Mouse (Mus musculus) layer of hippocampus, adult 2 months (tissue): ENCODE data around the gene Vps13d. TPM values are rescaled to one million over a fixed set of nuclear protein-coding genes. Genes with fewer than 3 reads are reported as not detected.
"Not testable (repeated sequence)": the region's sequence is repeated elsewhere in the genome, so short reads cannot be mapped to it uniquely, and the experiment has no call there.

ENCODE experiments used
- DNase-seq, 2 experiments: peaks; one replicate each; pipeline ENCODE4 v3.0.0; 2022; ENCODE audit warnings: low spot score in 2 of 2
- H3K27ac ChIP-seq: fragments of 200-600 bp; 2 replicates; pipeline ENCODE4 v1.8.1; 2022
- H3K4me3 ChIP-seq: fragments of 200-600 bp; 2 replicates; pipeline ENCODE4 v1.8.1; 2022; ENCODE audit warnings: mild to moderate bottlenecking
- CTCF ChIP-seq: fragments of 200-600 bp; conservative IDR thresholded peaks from 2 replicates; pipeline ENCODE4 v1.8.1; 2022; ENCODE audit warnings: antibody characterized with exemption, mild to moderate bottlenecking, moderate library complexity
- total RNA-seq, 2 experiments: library from RNA; stranded (reverse); gene quantifications; 2 replicates each; pipeline ENCODE4 v1.2.3; 2021

The Vps13d gene
- total RNA-seq, 2 experiments from 2014 or later = 69.1 to 75.6 TPM

GRCm38 (mm10) chr4:145204779-145205178 lies 10.0 kb upstream of the Vps13d start:
- Histone ChIP-seq H3K27ac (no peak overlapping the region), H3K4me3 (no peak overlapping the region)
- DNase-seq = no peak
- no peak for TF ChIP-seq CTCF

DNA sequence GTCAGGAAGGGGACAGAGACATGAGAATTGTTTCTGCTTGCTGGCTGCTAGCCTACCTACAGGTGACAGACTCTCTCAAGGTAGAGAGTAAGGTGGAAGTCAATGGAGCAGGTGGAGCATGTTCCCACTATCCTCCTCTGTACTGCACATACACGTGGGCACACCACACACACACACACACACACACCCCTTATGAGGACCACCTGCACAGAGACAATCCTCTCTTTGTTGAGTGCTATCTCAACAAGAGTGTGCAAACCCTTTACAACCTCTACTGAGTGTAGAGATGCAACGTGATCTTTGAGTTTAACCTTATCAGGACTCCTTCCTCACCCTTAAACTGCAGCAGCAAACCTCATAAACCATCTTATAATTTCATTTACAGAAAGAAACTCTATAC lies 8.5 kb upstream of the Vps13d start:
- TF ChIP-seq CTCF = no peak
- Histone ChIP-seq H3K27ac (no peak overlapping the region), H3K4me3 (no peak overlapping the region)
- no peak for DNase-seq

DNA sequence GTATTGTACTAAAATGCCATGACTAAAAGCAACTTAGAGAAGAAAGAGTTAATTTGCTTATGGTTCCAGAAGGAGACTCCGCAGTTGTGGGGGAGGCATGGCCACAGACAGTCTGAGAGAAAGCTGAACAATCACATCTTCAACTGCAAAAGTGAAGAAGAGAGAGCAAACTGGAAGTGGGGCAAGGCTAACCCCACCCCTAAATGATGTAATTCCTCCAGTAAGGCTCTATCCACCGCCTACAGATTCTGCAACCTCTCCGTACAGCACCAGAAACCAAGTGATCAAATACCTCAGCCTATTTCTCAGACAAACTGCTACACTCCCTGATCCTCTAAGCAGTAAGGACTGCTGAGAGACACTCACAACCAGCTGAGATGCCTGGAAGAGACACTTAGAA lies 6.6 kb upstream of the Vps13d start:
- no peak for TF ChIP-seq CTCF
- no peak for DNase-seq

DNA sequence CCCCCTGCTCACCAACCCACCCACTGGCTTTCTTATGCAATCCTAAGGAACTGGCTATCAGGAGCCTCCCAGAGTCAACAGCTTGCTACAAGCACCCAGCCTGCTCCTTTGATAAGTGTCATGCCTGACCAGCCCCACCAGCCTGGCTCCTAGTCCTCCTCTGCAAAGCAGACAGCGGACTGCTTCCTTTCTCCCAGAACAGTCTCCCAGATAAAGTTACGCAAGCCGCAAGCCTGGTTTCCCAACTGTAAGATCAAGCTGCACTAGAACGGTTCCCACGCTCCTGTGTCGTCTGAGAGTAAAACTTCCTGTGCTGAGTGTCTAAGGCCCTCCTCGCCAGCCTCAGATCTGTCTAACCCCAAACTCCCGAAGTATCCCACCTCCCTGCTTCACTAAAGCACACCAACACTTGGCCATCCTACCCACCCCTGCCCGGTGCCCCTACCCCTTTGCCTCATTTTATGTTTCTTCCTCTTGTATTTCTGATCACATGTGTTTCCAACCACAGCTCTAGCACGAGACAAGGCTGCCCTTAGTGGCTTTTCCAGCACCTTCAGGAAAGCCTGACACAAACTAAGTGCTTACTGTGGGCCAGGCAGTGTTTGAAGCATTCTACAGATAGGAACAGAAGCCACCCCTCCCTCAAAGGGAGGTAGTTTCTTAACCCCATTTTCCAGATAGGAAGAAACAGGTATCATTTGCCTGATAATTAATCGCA lies 5.3 kb upstream of the Vps13d start:
- peak overlapping the region; percentile 69 for H3K27ac ChIP-seq

More for the DNA sequence above, 6.6 kb upstream of the Vps13d start:
- no peak overlapping the region for H3K4me3 ChIP-seq
- no peak overlapping the region; the same call in 1 of the 2 replicates for H3K27ac ChIP-seq

DNA sequence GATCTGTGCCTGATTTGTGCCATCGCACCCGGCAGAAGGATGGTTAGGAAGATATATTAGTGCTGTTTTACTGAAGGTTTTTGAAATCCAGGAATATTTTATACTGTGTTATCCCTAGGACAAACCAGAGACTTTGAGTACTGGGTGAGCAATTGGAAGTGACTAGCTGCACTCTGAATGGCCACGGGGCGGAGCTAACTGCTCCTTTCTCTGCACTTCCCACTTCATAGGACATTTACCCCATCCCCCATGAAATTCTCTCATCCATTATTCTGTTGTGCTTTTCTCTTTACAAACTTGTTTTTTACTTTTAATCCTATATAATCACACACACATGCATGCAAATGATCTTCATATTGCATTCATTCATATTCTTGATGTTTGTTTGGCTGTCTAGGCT lies 1.8 kb upstream of the Vps13d start:
- DNase-seq = no peak

More for the DNA sequence above, 5.3 kb upstream of the Vps13d start:
- H3K4me3 ChIP-seq = no peak overlapping the region
- no peak for TF ChIP-seq CTCF
- DNase-seq = peak; percentile 54 to 67

DNA sequence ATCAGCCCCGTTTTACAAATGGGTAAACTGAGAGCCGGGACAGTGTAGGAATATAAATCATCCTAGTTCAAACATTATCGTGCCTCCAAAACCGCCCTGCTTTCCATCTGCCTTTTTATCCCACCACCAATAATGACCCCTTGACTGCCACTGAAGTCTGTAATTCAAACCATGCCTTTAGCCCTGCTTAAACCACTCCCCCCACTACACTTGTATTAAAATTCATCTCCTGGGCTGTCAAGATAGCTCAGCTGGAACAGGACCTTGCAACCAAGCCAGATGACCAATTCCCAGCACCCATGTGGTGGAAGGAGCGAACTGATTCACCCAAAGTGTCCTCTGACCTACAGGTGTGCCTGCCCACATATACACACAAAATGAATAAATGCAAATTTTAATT lies 367 bp upstream of the Vps13d start:
- Histone ChIP-seq H3K27ac (peak overlapping the region; percentile 95; the same call in 1 of the 2 replicates), H3K4me3 (peak overlapping the region; percentile 93)
- TF ChIP-seq CTCF = no peak
- DNase-seq = no peak

More for the DNA sequence above, 1.8 kb upstream of the Vps13d start:
- peak; percentile 43 for TF ChIP-seq CTCF
- no peak overlapping the region for H3K27ac ChIP-seq
- no peak overlapping the region for H3K4me3 ChIP-seq

- Histone ChIP-seq H3K4me3 (peak overlapping the region; percentile 93), H3K27ac (peak overlapping the region; percentile 95)
- no peak for TF ChIP-seq CTCF
- no peak for DNase-seq
These were observed 754 bp downstream of the Vps13d start for GRCm38 (mm10) chr4:145193991-145194511.

GRCm38 (mm10) chr4:145193406-145193805 lies 1.4 kb downstream of the Vps13d start:
- TF ChIP-seq CTCF = no peak
- peak overlapping the region; percentile 95; the same call in 1 of the 2 replicates for H3K27ac ChIP-seq
- no peak for DNase-seq
- peak overlapping the region; percentile 93 for H3K4me3 ChIP-seq

DNA sequence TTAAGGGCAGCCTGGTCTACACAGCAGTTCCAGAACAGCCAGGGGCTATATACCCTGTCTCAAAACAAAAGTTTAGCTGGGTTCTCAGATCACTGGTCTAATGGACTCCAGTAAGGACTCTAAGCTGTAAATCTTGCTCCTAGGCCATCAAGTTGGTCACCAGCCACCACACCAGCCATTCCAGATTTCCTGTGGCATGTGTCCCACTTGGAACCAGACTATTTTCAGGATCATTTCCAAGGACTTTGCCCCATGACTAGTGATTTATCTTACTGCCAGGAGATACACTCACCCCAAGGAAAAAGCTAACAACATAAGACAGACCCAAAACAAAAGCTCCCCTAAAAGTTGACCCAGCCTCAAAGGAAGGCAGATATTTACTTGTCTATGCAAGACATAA lies 2.1 kb downstream of the Vps13d start:
- no peak for TF ChIP-seq CTCF
- H3K4me3 ChIP-seq = no peak overlapping the region
- DNase-seq = no peak

GRCm38 (mm10) chr4:145188561-145188960 lies 6.2 kb downstream of the Vps13d start:
- no peak for TF ChIP-seq CTCF
- H3K4me3 ChIP-seq = no peak overlapping the region
- H3K27ac ChIP-seq = no peak overlapping the region
- DNase-seq = no peak

More for the DNA sequence above, 2.1 kb downstream of the Vps13d start:
- H3K27ac ChIP-seq = 0 out of 2 replicates have a peak overlapping the region, but pooled peaks have one; percentile 18

DNA sequence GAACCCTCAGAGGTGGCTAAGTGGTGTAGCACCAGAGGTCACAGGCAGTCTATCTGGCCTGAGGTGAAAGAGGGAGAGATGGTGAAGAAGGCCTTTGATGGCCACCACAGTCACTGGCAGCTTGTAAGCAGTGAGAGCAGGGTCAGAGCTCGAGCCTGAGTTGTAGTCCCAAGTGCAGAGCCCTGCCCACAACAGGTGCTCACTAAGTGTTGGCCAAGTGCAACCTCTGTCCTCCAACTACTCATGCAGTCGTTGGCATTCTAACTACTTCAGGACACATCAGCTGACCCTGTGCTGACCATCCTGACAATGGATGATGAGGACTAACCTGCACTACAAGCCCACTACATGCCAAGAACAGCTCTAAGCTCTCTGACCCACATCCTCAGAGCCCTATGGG lies 7.2 kb downstream of the Vps13d start:
- TF ChIP-seq CTCF = no peak
- H3K27ac ChIP-seq = no peak overlapping the region
- no peak for DNase-seq
- H3K4me3 ChIP-seq = no peak overlapping the region

GRCm38 (mm10) chr4:145178918-145179549 lies 15.8 kb downstream of the Vps13d start:
- no peak for TF ChIP-seq CTCF
- DNase-seq = no peak
- Histone ChIP-seq H3K4me3 (no peak overlapping the region), H3K27ac (no peak overlapping the region)

DNA sequence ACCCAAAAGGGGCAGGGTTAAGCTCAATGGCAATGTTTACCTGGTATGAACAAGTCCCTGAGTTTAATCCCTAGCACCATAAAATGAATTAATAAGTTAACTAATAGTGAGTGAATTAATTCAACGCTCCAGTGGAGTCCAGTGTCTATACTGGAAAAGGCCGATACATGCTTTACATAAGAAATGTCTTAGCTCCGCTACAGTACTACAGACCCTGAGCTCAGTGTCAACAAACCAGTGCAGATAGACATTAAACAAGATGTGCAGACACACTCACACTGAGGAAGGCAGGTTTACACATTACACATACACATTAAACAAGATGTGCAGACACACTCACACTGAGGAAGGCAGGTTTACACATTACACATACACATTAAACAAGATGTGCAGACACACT lies 29.3 kb downstream of the Vps13d start:
- not testable (repeated sequence) for H3K4me3 ChIP-seq, H3K27ac ChIP-seq, DNase-seq
